Mouse (Mus musculus): ENCODE measurements at regions not wholly inside any gene's neighbourhood (a gene's known extent, or its start where the extent isn't known, plus 50 kb on each side); places are given as distances from the start of the nearest gene placed in this dataset.

- no peak for DNase-seq
Observed at GRCm38 (mm10) chr12:97312282-97313040, 946.8 kb downstream of the Galc start.

DNA sequence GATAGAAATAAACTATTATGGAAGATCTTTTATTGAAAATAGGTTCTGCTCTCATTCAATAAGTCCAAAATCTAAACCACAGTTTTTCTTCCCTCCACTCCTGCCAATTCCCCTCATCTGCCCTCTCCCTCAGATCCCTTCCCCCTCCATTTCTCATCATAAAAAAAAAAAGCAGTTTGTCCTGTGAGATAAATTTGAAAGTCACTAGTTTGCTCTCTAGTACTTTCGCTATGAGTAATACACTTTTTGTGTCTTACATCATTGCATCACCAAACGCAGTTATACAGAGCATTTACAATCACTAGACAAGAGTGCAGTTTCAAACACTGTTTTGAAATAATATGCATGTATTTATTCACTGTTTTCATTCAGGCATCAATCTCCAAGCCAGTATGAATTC, 980.5 kb downstream of the Galc start:
- no peak for DNase-seq

GRCm38 (mm10) chr12:97278331-97278730, 980.9 kb downstream of the Galc start:
- DNase-seq = peak; percentile 6
